Mouse (Mus musculus): Measurements from ENCODE around the gene Kcnip1. TPM values are rescaled to one million over a fixed set of nuclear protein-coding genes. Genes with fewer than 3 reads are reported as not detected.

Kcnip1 gene
- polyA plus RNA-seq, 2 experiments = 0.10 to 0.25 TPM

DNA sequence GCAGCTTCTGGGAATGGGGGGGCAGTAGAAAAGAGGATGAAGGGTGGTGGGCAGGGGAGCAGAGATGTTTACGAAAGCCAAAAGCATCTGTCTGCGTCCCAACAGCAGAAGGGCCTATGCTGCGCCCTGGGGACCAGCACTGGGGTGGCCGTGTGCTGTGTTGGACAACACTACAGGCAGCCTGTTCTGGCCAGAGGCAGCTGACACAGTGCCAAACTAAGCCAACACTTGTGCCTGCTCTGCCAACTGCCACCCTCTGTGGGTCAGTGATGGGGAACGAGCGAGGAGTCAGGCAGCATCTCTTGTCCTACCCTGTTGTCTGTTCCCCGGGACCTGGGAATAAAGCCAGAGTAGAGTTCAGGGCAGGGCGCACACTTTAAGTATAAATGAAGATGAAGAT, 260.6 kb downstream of the Kcnip1 start:
- Histone ChIP-seq H3K9ac (replicated peaks) (no peak overlapping the region), H3K4me1 (replicated peaks; ENCODE audit: control insufficient read depth in 2 of 2, insufficient read depth in 2 of 2, low read length in 1 of 2) (no peaks in the 10 kb centered on the region), H3K27me3 (ENCODE audit: control insufficient read depth, insufficient read depth, low read length) (no peaks in the 10 kb centered on the region)

DNA sequence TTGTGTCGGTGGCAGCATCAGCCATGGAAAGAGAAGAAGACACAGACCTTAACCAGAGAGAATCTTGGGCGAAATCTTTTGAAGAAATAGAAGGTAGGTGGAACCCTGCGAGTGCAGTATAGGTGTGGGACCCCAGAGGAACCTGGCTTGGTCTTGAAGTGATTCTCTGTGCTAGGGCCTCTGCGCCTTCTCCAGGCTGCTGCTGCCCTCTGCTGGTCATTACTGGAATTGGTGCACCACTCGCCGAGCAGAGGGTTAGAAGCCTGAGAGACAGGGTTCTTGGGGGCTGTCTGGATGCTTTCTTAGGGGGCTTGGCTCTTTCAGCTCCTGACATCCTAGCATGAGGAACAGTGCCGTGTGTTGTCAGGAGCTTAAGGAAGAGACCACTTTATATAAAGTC, 271.7 kb downstream of the Kcnip1 start:
- H3K4me1 ChIP-seq (replicated peaks; ENCODE audit: control insufficient read depth in 2 of 2, insufficient read depth in 2 of 2, low read length in 1 of 2) = no peaks in the 10 kb centered on the region
- peak; percentile 92 for TF ChIP-seq CTCF (IDR thresholded peaks at IDR 0.05; ENCODE audit: low read depth)
- TF ChIP-seq EP300 (IDR thresholded peaks at IDR 0.05; ENCODE audit: low read depth) = no peak
- ATAC-seq (ENCODE audit: insufficient read depth) (no peak), DNase-seq (ENCODE audit: low read depth in 3 of 3, low spot score in 3 of 3) (no peak)
- WGBS (ENCODE audit: insufficient replicate concordance) = 16% methylated on average over 7 of the region's 7 CpGs
- no peaks in the 10 kb centered on the region for H3K36me3 ChIP-seq (replicated peaks; ENCODE audit: control insufficient read depth, insufficient read depth, low read depth)
- no peak overlapping the region for H3K4me2 ChIP-seq (ENCODE audit: low read depth)
- H3K27ac ChIP-seq = no peak overlapping the region
- H3K27me3 ChIP-seq (ENCODE audit: control insufficient read depth, insufficient read depth, low read length) = no peaks in the 10 kb centered on the region
- no peak overlapping the region for H3K9ac ChIP-seq (replicated peaks)
- H3K4me3 ChIP-seq (ENCODE audit: insufficient read depth in 1 of 2, low read depth in 2 of 2, low read length in 2 of 2) = no peak overlapping the region
- H3K9me3 ChIP-seq (ENCODE audit: control insufficient read depth, low read length) = no peaks in the 10 kb centered on the region

More for the DNA sequence above, 260.6 kb downstream of the Kcnip1 start:
- WGBS (ENCODE audit: insufficient replicate concordance) = 67% methylated on average over 8 of the region's 8 CpGs
- Histone ChIP-seq H3K4me2 (ENCODE audit: low read depth) (no peak overlapping the region), H3K27ac (no peak overlapping the region), H3K9me3 (ENCODE audit: control insufficient read depth, low read length) (no peaks in the 10 kb centered on the region), H3K4me3 (ENCODE audit: insufficient read depth in 1 of 2, low read depth in 2 of 2, low read length in 2 of 2) (no peak overlapping the region), H3K36me3 (replicated peaks; ENCODE audit: control insufficient read depth, insufficient read depth, low read depth) (no peaks in the 10 kb centered on the region)
- TF ChIP-seq EP300 (IDR thresholded peaks at IDR 0.05; ENCODE audit: low read depth) = no peak
- no peak for TF ChIP-seq CTCF (IDR thresholded peaks at IDR 0.05; ENCODE audit: low read depth)
- no peak for DNase-seq (ENCODE audit: low read depth in 3 of 3, low spot score in 3 of 3)
- no peak for ATAC-seq (ENCODE audit: insufficient read depth)

DNA sequence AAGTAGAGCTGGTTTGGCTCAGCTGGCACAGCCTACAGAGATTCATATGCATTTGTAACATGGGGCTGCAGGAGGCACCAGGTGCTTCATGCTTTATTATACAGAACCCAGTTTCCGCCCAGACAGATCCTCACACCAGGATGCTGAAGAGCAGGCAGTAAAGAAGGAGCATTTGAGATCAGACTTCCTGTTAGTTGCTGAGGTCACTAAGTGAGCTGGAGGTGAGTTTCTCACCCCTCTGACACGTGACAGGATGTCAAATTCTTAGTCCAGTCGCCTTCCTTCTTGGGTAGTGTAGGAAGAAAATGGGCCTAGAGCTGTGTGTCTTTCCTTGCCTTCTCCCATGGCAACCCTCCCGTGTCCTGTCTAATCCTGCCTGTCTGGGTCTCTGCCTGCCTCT, 286.2 kb downstream of the Kcnip1 start:
- no peak for ATAC-seq (ENCODE audit: insufficient read depth)
- 15% methylated on average over 4 of the region's 4 CpGs for WGBS (ENCODE audit: insufficient replicate concordance)
- no peak for DNase-seq (ENCODE audit: low read depth in 3 of 3, low spot score in 3 of 3)

DNA sequence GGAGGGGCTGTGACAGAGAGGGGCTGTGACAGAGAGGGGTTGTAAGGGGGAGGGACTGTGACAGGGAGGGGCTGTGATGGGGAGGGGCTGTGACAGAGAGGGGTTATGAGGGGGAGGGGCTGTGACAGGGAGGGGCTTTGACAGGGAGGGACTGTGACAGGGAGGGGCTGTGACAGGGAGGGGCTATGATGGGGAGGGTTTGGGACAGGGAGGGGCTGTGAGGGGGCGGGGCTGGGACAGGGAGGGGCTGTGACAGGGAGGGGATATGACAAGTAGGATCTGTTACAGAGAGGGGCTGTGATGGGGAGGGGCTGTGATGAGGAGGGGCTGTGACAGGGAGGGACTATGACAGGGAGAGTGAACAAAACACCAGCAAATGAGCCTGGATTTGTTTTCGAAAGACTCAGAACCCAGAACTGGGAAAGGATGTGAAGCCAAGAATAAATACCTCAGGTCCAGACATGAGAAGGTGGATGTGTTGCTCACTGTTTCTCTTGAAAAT, 290.9 kb downstream of the Kcnip1 start:
- no peak for ATAC-seq (ENCODE audit: insufficient read depth)

More for the DNA sequence above, 286.2 kb downstream of the Kcnip1 start:
- TF ChIP-seq CTCF (IDR thresholded peaks at IDR 0.05; ENCODE audit: low read depth) (no peak), EP300 (IDR thresholded peaks at IDR 0.05; ENCODE audit: low read depth) (no peak)
- Histone ChIP-seq H3K27me3 (ENCODE audit: control insufficient read depth, insufficient read depth, low read length) (no peaks in the 10 kb centered on the region), H3K36me3 (replicated peaks; ENCODE audit: control insufficient read depth, insufficient read depth, low read depth) (no peaks in the 10 kb centered on the region), H3K4me3 (ENCODE audit: insufficient read depth in 1 of 2, low read depth in 2 of 2, low read length in 2 of 2) (no peak overlapping the region), H3K9me3 (ENCODE audit: control insufficient read depth, low read length) (no peaks in the 10 kb centered on the region), H3K4me1 (replicated peaks; ENCODE audit: control insufficient read depth in 2 of 2, insufficient read depth in 2 of 2, low read length in 1 of 2) (no peaks in the 10 kb centered on the region), H3K27ac (no peak overlapping the region), H3K9ac (replicated peaks) (no peak overlapping the region), H3K4me2 (ENCODE audit: low read depth) (no peak overlapping the region)

DNA sequence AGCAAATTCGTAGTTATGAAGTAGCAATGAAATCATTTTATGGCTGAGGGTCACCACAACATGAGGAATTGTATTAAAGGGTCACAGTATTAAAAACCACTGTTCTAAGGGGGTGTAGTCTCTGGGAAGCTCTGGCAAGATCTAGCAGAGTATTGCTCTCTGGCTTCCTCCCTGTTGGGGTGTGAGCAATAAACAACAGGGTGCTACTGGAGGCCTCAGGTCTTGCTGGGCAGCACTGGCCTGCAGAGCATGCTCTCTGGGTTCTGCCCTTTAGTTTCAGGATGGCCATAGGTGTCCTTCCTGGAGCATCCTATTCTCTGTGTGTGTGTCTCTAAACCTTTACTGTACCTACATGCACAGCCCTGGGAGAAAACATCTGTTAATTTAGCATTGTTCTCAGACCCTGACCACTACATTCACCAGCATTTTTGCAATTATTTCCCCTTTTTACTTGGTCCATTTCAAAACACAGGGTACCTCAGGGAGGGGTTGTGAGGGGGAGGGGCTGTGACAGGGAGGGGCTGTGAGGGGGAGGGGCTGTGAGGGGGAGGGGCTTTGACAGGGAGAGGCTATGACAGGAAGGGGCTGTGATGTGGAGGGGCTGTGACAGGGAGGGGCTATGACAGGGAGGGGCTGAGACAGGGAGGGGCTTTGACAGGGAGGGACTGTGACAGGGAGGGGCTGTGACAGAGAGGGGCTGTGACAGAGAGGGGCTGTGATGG, 291.6 kb downstream of the Kcnip1 start:
- ATAC-seq (ENCODE audit: insufficient read depth) (no peak), DNase-seq (ENCODE audit: low read depth in 3 of 3, low spot score in 3 of 3) (no peak)
- Histone ChIP-seq H3K4me1 (replicated peaks; ENCODE audit: control insufficient read depth in 2 of 2, insufficient read depth in 2 of 2, low read length in 1 of 2) (no peaks in the 10 kb centered on the region), H3K9me3 (ENCODE audit: control insufficient read depth, low read length) (no peaks in the 10 kb centered on the region), H3K9ac (replicated peaks) (no peak overlapping the region), H3K36me3 (replicated peaks; ENCODE audit: control insufficient read depth, insufficient read depth, low read depth) (no peaks in the 10 kb centered on the region), H3K27me3 (ENCODE audit: control insufficient read depth, insufficient read depth, low read length) (no peaks in the 10 kb centered on the region), H3K4me3 (ENCODE audit: insufficient read depth in 1 of 2, low read depth in 2 of 2, low read length in 2 of 2) (no peak overlapping the region), H3K4me2 (ENCODE audit: low read depth) (no peak overlapping the region), H3K27ac (no peak overlapping the region)
- WGBS (ENCODE audit: insufficient replicate concordance) = 35% methylated on average over 1 of the region's 1 CpGs
- TF ChIP-seq EP300 (IDR thresholded peaks at IDR 0.05; ENCODE audit: low read depth) = no peak
- no peak for TF ChIP-seq CTCF (IDR thresholded peaks at IDR 0.05; ENCODE audit: low read depth)

More for the DNA sequence above, 290.9 kb downstream of the Kcnip1 start:
- DNase-seq (ENCODE audit: low read depth in 3 of 3, low spot score in 3 of 3) = no peak
- H3K36me3 ChIP-seq (replicated peaks; ENCODE audit: control insufficient read depth, insufficient read depth, low read depth) = no peaks in the 10 kb centered on the region
- no peak overlapping the region for H3K4me2 ChIP-seq (ENCODE audit: low read depth)
- no peak for TF ChIP-seq CTCF (IDR thresholded peaks at IDR 0.05; ENCODE audit: low read depth)
- no peak for TF ChIP-seq EP300 (IDR thresholded peaks at IDR 0.05; ENCODE audit: low read depth)
- WGBS (ENCODE audit: insufficient replicate concordance) = 67% methylated on average over 2 of the region's 2 CpGs
- H3K27ac ChIP-seq = no peak overlapping the region
- H3K27me3 ChIP-seq (ENCODE audit: control insufficient read depth, insufficient read depth, low read length) = no peaks in the 10 kb centered on the region
- no peaks in the 10 kb centered on the region for H3K4me1 ChIP-seq (replicated peaks; ENCODE audit: control insufficient read depth in 2 of 2, insufficient read depth in 2 of 2, low read length in 1 of 2)
- no peak overlapping the region for H3K9ac ChIP-seq (replicated peaks)
- no peaks in the 10 kb centered on the region for H3K9me3 ChIP-seq (ENCODE audit: control insufficient read depth, low read length)
- H3K4me3 ChIP-seq (ENCODE audit: insufficient read depth in 1 of 2, low read depth in 2 of 2, low read length in 2 of 2) = no peak overlapping the region

Data from liver, embryonic 14.5 days (tissue).